In genomic region chr6:129407324-129407723, GRCm38 (mm10) we compare ENCODE assay signal across 12 mouse cellular contexts. TPM values are rescaled to one million over a fixed set of nuclear protein-coding genes. Genes with fewer than 3 reads are reported as not detected.
DNase-seq lines count a peak whose midpoint lies in the region; ATAC-seq lines count a peak whose summit lies in the region.
"Had no signal": no experiment of that assay in that cellular context is flagged by ENCODE, and none has a peak within 500 bp of the region (broad histone marks: within the 10 kb centered on the region; RNA-seq: fewer than 3 reads in every experiment).

No protein-coding gene starts in this region.

- 40% methylated on average over 2 of the region's 2 CpGs for WGBS in intestine, embryonic 16.5 days
- 60% methylated on average over 2 of the region's 2 CpGs for WGBS in intestine, embryonic 15.5 days
- 9% methylated on average over 2 of the region's 2 CpGs for WGBS in liver, embryonic 15.5 days (ENCODE audit: insufficient replicate concordance)

- ATAC-seq in intestine, embryonic 16.5 days = no peak
- no peak for ATAC-seq in intestine, embryonic 15.5 days
- ATAC-seq in liver, embryonic 15.5 days (ENCODE audit: insufficient read depth) = peak; percentile 42; the same call in 1 of the 2 replicates
- ATAC-seq in inflammation-experienced regulatory T-cells, adult 6 months = no peak

- H3K4me3 ChIP-seq in intestine, embryonic 16.5 days (ENCODE audit: low read length) = no peak overlapping the region
- no peak overlapping the region for H3K4me3 ChIP-seq in intestine, embryonic 15.5 days (replicated peaks)
- H3K4me3 ChIP-seq in liver, embryonic 15.5 days (replicated peaks) = no peak overlapping the region
- H3K4me3 ChIP-seq: hindbrain, embryonic 12.5 days; neural tube, embryonic 13.5 days had no signal

- DNase-seq in 3T3-L1 (ENCODE audit: low read depth, low spot score) (peak; percentile 29), adipocyte (ENCODE audit: low spot score) (peak; percentile 31)
- no peak for DNase-seq in right cerebral cortex, adult 18-20 months
- DNase-seq: adrenal gland, adult 2 months; cerebellum, adult 9-10 months had no signal

- 0 out of 2 replicates have a peak overlapping the region, but pooled peaks have one; percentile 15 for H3K27ac ChIP-seq in intestine, embryonic 16.5 days (ENCODE audit: low read length)
- no peak overlapping the region for H3K27ac ChIP-seq in intestine, embryonic 15.5 days
- H3K27ac ChIP-seq in liver, embryonic 15.5 days (replicated peaks) = 0 out of 2 replicates have a peak overlapping the region, but pooled peaks have one; percentile 22
- H3K27ac ChIP-seq: hindbrain, embryonic 12.5 days; neural tube, embryonic 13.5 days had no signal

- no peaks in the 10 kb centered on the region for H3K36me3 ChIP-seq in intestine, embryonic 16.5 days (ENCODE audit: control insufficient read depth, insufficient read depth, low read length)
- H3K36me3 ChIP-seq in intestine, embryonic 15.5 days = no peaks in the 10 kb centered on the region
- H3K36me3 ChIP-seq in liver, embryonic 15.5 days (replicated peaks) = no peaks in the 10 kb centered on the region
- H3K36me3 ChIP-seq: hindbrain, embryonic 12.5 days; neural tube, embryonic 13.5 days had no signal

- H3K9me3 ChIP-seq in intestine, embryonic 16.5 days (ENCODE audit: control insufficient read depth, low read length) = no peaks in the 10 kb centered on the region
- no peaks in the 10 kb centered on the region for H3K9me3 ChIP-seq in intestine, embryonic 15.5 days
- no peaks in the 10 kb centered on the region for H3K9me3 ChIP-seq in liver, embryonic 15.5 days (replicated peaks)
- H3K9me3 ChIP-seq: hindbrain, embryonic 12.5 days; neural tube, embryonic 13.5 days had no signal

- no peak overlapping the region for H3K4me2 ChIP-seq in intestine, embryonic 16.5 days (ENCODE audit: low read depth, low read length)
- no peak overlapping the region for H3K4me2 ChIP-seq in intestine, embryonic 15.5 days (replicated peaks)
- H3K4me2 ChIP-seq in liver, embryonic 15.5 days = no peak overlapping the region
- H3K4me2 ChIP-seq: hindbrain, embryonic 12.5 days; neural tube, embryonic 13.5 days had no signal

- H3K27me3 ChIP-seq in intestine, embryonic 16.5 days (replicated peaks; ENCODE audit: control insufficient read depth, insufficient read depth, low read length) = no peaks in the 10 kb centered on the region
- no peaks in the 10 kb centered on the region for H3K27me3 ChIP-seq in intestine, embryonic 15.5 days (replicated peaks)
- H3K27me3 ChIP-seq in liver, embryonic 15.5 days = no peaks in the 10 kb centered on the region
- H3K27me3 ChIP-seq: hindbrain, embryonic 12.5 days; neural tube, embryonic 13.5 days had no signal

- H3K4me1 ChIP-seq in intestine, embryonic 16.5 days (ENCODE audit: control insufficient read depth, insufficient read depth, low read length) = no peaks in the 10 kb centered on the region
- no peaks in the 10 kb centered on the region for H3K4me1 ChIP-seq in intestine, embryonic 15.5 days (replicated peaks)
- no peaks in the 10 kb centered on the region for H3K4me1 ChIP-seq in liver, embryonic 15.5 days (replicated peaks)
- H3K4me1 ChIP-seq: hindbrain, embryonic 12.5 days; neural tube, embryonic 13.5 days had no signal

- H3K9ac ChIP-seq in intestine, embryonic 16.5 days (ENCODE audit: low read depth, low read length) = no peak overlapping the region
- no peak overlapping the region for H3K9ac ChIP-seq in intestine, embryonic 15.5 days
- H3K9ac ChIP-seq in liver, embryonic 15.5 days = no peak overlapping the region
- H3K9ac ChIP-seq: hindbrain, embryonic 12.5 days; neural tube, embryonic 13.5 days had no signal

RNA-seq across cellular contexts. Expression of gene Clec9a, which starts 1.3 kb away (rescaled TPM):
- polyA plus RNA-seq in intestine, embryonic 16.5 days (2015; fragmentation: Nextera tagmentation; extraction: Ambion mirVana) = 0.09 and 0.15 TPM in 2 replicates
- polyA plus RNA-seq in intestine, embryonic 15.5 days (2015; fragmentation: Nextera tagmentation; extraction: Ambion mirVana) = 0.13 and 0.20 TPM in 2 replicates
- 0.22 and 0.25 TPM in 2 replicates for polyA plus RNA-seq in liver, embryonic 15.5 days (2015; fragmentation: Nextera tagmentation; extraction: Ambion mirVana)
- not detected for polyA plus RNA-seq in inflammation-experienced regulatory T-cells, adult 6 months (2017; shearing (Covaris generic))

RNA-seq across cellular contexts. Expression of gene Clec1b, which starts 10.2 kb away (rescaled TPM):
- polyA plus RNA-seq in intestine, embryonic 16.5 days (2015; fragmentation: Nextera tagmentation; extraction: Ambion mirVana) = 0.76 and 0.89 TPM in 2 replicates
- 1.2 and 1.3 TPM in 2 replicates for polyA plus RNA-seq in intestine, embryonic 15.5 days (2015; fragmentation: Nextera tagmentation; extraction: Ambion mirVana)
- polyA plus RNA-seq in liver, embryonic 15.5 days (2015; fragmentation: Nextera tagmentation; extraction: Ambion mirVana) = 23.6 and 27.2 TPM in 2 replicates
- under 1 TPM in 1 of 3 experiments, not detected in 2; 0.26 TPM for polyA plus RNA-seq in inflammation-experienced regulatory T-cells, adult 6 months (2017; shearing (Covaris generic))

RNA-seq across cellular contexts. Expression of gene Clec12b, which starts 21.6 kb away (rescaled TPM):
- polyA plus RNA-seq in intestine, embryonic 16.5 days (2015; fragmentation: Nextera tagmentation; extraction: Ambion mirVana) = 0.10 and 0.23 TPM in 2 replicates
- polyA plus RNA-seq in intestine, embryonic 15.5 days (2015; fragmentation: Nextera tagmentation; extraction: Ambion mirVana) = not detected in 2 replicates
- polyA plus RNA-seq in liver, embryonic 15.5 days (2015; fragmentation: Nextera tagmentation; extraction: Ambion mirVana) = 0.06 and 0.08 TPM in 2 replicates
- not detected for polyA plus RNA-seq in inflammation-experienced regulatory T-cells, adult 6 months (2017; shearing (Covaris generic))
- polyA plus RNA-seq: adrenal gland, adult 2 months; hindbrain, embryonic 12.5 days; neural tube, embryonic 13.5 days; small intestine, adult 2 months had no signal

RNA-seq across cellular contexts. Expression of gene Clec1a, which starts 44.5 kb away (rescaled TPM):
- polyA plus RNA-seq in intestine, embryonic 16.5 days (2015; fragmentation: Nextera tagmentation; extraction: Ambion mirVana) = 3.6 and 3.8 TPM in 2 replicates
- polyA plus RNA-seq in intestine, embryonic 15.5 days (2015; fragmentation: Nextera tagmentation; extraction: Ambion mirVana) = 3.8 and 4.3 TPM in 2 replicates
- polyA plus RNA-seq in liver, embryonic 15.5 days (2015; fragmentation: Nextera tagmentation; extraction: Ambion mirVana) = 0.40 and 0.41 TPM in 2 replicates
- not detected for polyA plus RNA-seq in inflammation-experienced regulatory T-cells, adult 6 months (2017; shearing (Covaris generic))

Comparison
In these comparisons a context has a peak if more than half of its experiments do, and no peak if none do; other contexts are left out.
1. RNA of gene Clec1b, which starts 10.2 kb away (polyA plus RNA-seq): 23.6 to 27.2 TPM in liver, embryonic 15.5 days; 1.2 to 1.3 TPM in intestine, embryonic 15.5 days, 0.76 to 0.89 TPM in intestine, embryonic 16.5 days and 0.26 TPM in inflammation-experienced regulatory T-cells, adult 6 months; every median in the first group is over 10 times any median in the second.